Mouse (Mus musculus) limb, embryonic 14.5 days (tissue): ENCODE data around the gene Ipo11. TPM values are rescaled to one million over a fixed set of nuclear protein-coding genes. Genes with fewer than 3 reads are reported as not detected.
A peak's percentile ranks its signal among the peaks of the same experiment; 100 is the strongest.
"Not testable (repeated sequence)": the region's sequence is repeated elsewhere in the genome, so short reads cannot be mapped to it uniquely, and the experiment has no call there.

Experiments used
- ATAC-seq: fragments of 200-750 bp; cut with Nextera tagmentation; 2 replicates; pipeline ENCODE4 v1.8.0; 2017; ENCODE audit warnings: low read depth, moderate number of reproducible peaks, moderate TSS enrichment; ENCODE audit not compliant: low FRiP score
- DNase-seq: peaks from one replicate; pipeline ENCODE4 v3.0.0-alpha.2; 2015; ENCODE audit warnings: low spot score
- H3K27ac ChIP-seq: fragments of 300-500 bp; sonication (generic); replicated peaks from 2 replicates; pipeline ENCODE4 v1.5.1; 2014; ENCODE audit warnings: low read depth, mild to moderate bottlenecking, low read length, moderate library complexity, mixed read lengths
- H3K27me3 ChIP-seq: fragments of 300-500 bp; sonication (generic); 2 replicates; pipeline ENCODE4 v1.6.1; 2014; ENCODE audit warnings: low read length, mixed read lengths; ENCODE audit not compliant: control insufficient read depth, insufficient read depth
- H3K36me3 ChIP-seq: fragments of 300-500 bp; sonication (generic); 2 replicates; pipeline ENCODE4 v1.6.1; 2014; ENCODE audit warnings: mild to moderate bottlenecking, low read length, moderate library complexity, mixed read lengths; ENCODE audit not compliant: control insufficient read depth, insufficient read depth
- H3K4me1 ChIP-seq: fragments of 300-500 bp; sonication (generic); 2 replicates; pipeline ENCODE4 v1.6.1; 2014; ENCODE audit warnings: antibody characterized with exemption, low read length, mixed read lengths; ENCODE audit not compliant: control insufficient read depth, insufficient read depth
- H3K4me2 ChIP-seq: fragments of 300-500 bp; sonication (generic); replicated peaks from 2 replicates; pipeline ENCODE4 v1.6.1; 2014; ENCODE audit warnings: low read depth, mild to moderate bottlenecking, low read length, moderate library complexity; ENCODE audit not compliant: severe bottlenecking
- H3K4me3 ChIP-seq: fragments of 300-500 bp; sonication (generic); replicated peaks from 2 replicates; pipeline ENCODE4 v1.5.1; 2014; ENCODE audit warnings: low read length
- H3K9ac ChIP-seq: fragments of 300-500 bp; sonication (generic); 2 replicates; pipeline ENCODE4 v1.6.1; 2014; ENCODE audit warnings: mild to moderate bottlenecking, low read depth, low read length, moderate library complexity; ENCODE audit not compliant: severe bottlenecking
- H3K9me3 ChIP-seq: fragments of 300-500 bp; sonication (generic); 2 replicates; pipeline ENCODE4 v1.6.1; 2016; ENCODE audit warnings: low read length; ENCODE audit not compliant: control insufficient read depth
- POLR2A ChIP-seq: fragments of 200-500 bp; IDR thresholded peaks from 2 replicates; pipeline ENCODE4 v1.8.0; 2012; ENCODE audit warnings: inconsistent platforms, mild to moderate bottlenecking, moderate library complexity, borderline replicate concordance; ENCODE audit not compliant: insufficient read depth, insufficient read length; ENCODE audit errors: extremely low read depth
- WGBS: fragments of 180-500 bp; shearing (Covaris S2); extraction: QIAGEN DNeasy Blood & Tissue Kit; methylation state at CpG from one replicate; pipeline ENCODE4 v1.1.7; 2014; 5-methylcytosine and 5-hydroxymethylcytosine counted together
- polyA plus RNA-seq, 2 experiments: library from polyadenylated mRNA; depleted of rRNA in 1 of 2; stranded (reverse) in 1 of 2; unstranded in 1 of 2; fragments of >200 nt; fragmentation: Nextera tagmentation in 1 of 2; extraction: Ambion mirVana in 1 of 2; gene quantifications; 2 replicates each; pipeline versions ENCODE4 v1.2.1 to v1.2.3; 2012 to 2014

Ipo11 gene
- polyA plus RNA-seq, 2 experiments: 32.3 to 46.3 TPM

DNA sequence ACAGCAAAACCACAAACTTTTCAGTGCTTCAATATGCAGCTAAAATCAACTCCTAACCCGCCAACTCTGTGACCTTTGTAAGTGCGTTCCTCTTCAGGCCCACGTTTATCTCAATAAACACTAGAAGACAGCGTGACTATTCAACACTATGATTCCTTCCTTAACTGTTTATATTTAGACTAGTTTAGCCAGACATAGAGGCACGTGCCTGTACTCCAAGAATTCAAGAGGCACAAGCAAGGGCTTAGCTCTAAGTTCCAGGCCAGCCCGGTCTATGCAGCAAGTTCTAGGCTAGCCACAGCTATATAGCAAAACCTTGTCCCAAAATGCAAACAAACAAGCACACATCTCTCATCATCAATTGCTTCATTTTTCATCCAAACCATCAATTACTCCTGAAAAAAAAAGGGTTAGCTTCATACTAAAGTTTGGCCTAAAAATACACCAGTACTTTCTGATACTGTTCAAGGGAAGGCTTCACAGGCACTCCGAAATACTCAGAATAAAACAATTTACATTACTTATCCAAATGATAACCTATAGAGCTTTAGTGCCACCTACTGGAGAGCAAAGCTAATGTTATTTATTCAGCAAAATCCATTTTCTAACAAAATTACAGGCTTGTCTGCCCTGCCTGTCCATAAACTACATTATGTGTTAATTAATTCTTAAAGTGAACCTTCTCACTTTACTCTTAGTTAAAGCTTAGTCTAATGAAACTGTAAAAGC lies 18.3 kb downstream of the Ipo11 start:
- Histone ChIP-seq H3K36me3 (peaks cover 27% of the 10 kb centered on the region), H3K4me3 (no peak overlapping the region), H3K27ac (no peak overlapping the region), H3K9me3 (no peaks in the 10 kb centered on the region), H3K4me1 (no peaks in the 10 kb centered on the region), H3K27me3 (no peaks in the 10 kb centered on the region), H3K9ac (no peak overlapping the region), H3K4me2 (no peak overlapping the region)
- peak; percentile 59 for DNase-seq
- 89% methylated on average over 7 of the region's 7 CpGs for WGBS
- TF ChIP-seq POLR2A: no peak
- ATAC-seq: no peak

DNA sequence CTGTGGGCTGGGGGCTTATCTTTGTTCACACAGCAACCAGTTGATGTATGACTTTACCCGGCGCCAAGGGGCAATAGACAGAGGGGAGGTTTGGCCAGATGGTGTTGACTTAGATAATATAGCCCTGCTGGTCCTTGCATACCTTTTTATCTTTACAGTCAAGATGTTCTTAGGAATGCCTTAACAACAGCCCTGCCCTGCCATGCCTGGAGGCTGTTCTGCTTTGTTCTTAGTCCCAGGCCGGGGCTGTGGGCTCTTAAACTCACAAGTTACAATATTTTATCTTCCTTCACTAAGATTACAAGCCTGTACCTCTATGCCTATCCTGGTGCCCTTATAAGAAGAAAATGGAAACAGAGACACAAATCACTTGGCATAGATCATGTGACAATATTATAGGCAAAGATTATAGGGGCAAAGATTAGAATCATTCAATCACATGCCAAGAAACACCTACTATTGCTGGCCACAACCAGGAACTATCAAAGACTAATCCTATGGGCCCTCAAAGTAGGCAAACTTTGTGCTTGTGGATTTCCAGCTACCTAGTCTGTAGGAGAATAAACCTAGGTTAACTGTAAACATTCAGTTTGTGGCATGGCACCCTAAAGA lies 23.5 kb downstream of the Ipo11 start:
- no peak overlapping the region for H3K4me3 ChIP-seq
- DNase-seq: no peak
- no peak overlapping the region for H3K9ac ChIP-seq
- no peaks in the 10 kb centered on the region for H3K27me3 ChIP-seq
- no peaks in the 10 kb centered on the region for H3K9me3 ChIP-seq
- TF ChIP-seq POLR2A: no peak
- ATAC-seq: no peak
- WGBS: 45% methylated on average over 3 of the region's 3 CpGs
- H3K4me2 ChIP-seq: no peak overlapping the region
- no peaks in the 10 kb centered on the region for H3K4me1 ChIP-seq
- peaks cover 22% of the 10 kb centered on the region for H3K36me3 ChIP-seq
- no peak overlapping the region for H3K27ac ChIP-seq

DNA sequence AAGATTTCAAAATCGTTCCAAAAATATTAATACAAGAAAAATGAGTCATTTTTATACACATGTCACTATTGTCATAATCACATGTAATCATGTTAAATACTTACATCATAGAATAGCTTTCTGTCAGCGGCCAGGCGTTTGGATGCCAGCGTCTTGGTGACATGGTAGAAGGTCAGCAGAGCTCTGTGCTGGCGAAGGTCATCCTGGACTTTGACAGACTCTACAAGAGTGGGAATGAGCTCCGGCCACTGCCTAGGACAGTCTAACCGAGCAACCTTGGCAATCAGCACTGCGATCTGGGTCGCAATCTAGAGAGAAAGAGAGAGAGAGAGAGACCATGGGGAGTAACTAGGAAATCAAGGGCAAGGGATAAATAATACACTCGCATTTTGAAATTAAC lies 26.7 kb downstream of the Ipo11 start:
- 96% methylated on average over 10 of the region's 10 CpGs for WGBS

DNA sequence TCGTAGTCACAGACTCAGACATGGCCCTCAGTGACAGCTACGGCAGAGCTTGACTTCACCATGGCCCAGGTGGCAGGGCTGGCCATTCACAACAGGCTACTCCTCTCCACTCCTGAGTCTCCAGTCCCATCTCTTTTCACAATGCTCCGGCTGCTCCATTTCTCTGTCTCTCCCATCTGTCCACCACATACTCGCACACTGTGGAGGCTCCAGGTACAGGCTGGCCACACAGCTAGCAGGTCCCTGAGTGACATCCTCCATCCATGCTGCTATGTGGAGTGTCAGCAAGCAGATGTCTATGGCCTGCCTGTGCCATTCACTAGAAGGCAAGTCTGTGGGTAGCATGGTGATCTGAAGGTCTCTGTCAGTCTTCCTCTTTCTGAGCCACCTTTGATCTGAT lies 29.5 kb downstream of the Ipo11 start:
- 100% methylated on average over 4 of the region's 4 CpGs for whole genome bisulfite sequencing
- no peak for TF ChIP-seq POLR2A
- peaks cover 43% of the 10 kb centered on the region for H3K36me3 ChIP-seq
- no peak overlapping the region for H3K4me3 ChIP-seq
- H3K27me3 ChIP-seq: no peaks in the 10 kb centered on the region
- ATAC-seq: no peak
- no peaks in the 10 kb centered on the region for H3K4me1 ChIP-seq
- H3K9ac ChIP-seq: no peak overlapping the region
- H3K27ac ChIP-seq: no peak overlapping the region
- H3K4me2 ChIP-seq: no peak overlapping the region
- H3K9me3 ChIP-seq: no peaks in the 10 kb centered on the region
- DNase-seq: no peak

More for the DNA sequence above, 26.7 kb downstream of the Ipo11 start:
- H3K9me3 ChIP-seq: no peaks in the 10 kb centered on the region
- H3K4me1 ChIP-seq: no peaks in the 10 kb centered on the region
- no peak overlapping the region for H3K27ac ChIP-seq
- no peak for TF ChIP-seq POLR2A
- H3K4me2 ChIP-seq: no peak overlapping the region
- H3K4me3 ChIP-seq: no peak overlapping the region
- no peak for ATAC-seq
- H3K36me3 ChIP-seq: peaks cover 43% of the 10 kb centered on the region
- no peaks in the 10 kb centered on the region for H3K27me3 ChIP-seq
- no peak for DNase-seq
- no peak overlapping the region for H3K9ac ChIP-seq

DNA sequence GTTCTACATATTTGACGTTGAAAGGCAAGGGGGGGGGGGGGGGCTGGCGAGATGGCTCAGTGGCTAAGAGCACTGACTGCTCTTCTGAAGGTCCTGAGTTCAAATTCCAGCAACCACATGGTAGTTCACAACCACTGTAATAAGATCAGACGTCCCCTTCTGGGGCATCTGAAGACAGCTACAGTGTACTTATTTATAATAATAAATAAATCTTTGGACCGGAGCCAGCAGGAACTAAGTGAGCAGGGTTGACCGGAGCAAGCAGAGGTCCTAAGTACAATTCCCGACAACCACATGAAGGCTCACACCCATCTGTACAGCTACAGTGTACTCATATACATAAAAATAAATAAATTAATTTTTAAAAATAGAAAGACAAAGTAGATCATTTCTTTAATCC lies 31.6 kb downstream of the Ipo11 start:
- H3K36me3 ChIP-seq: peaks cover 45% of the 10 kb centered on the region
- H3K9ac ChIP-seq, H3K4me3 ChIP-seq, H3K4me2 ChIP-seq, H3K27me3 ChIP-seq, H3K27ac ChIP-seq, H3K4me1 ChIP-seq, H3K9me3 ChIP-seq, DNase-seq, ATAC-seq: not testable (repeated sequence)
- 83% methylated on average over 6 of the region's 6 CpGs for WGBS
